Mouse (Mus musculus) CH12.LX (cell line): ENCODE data around the gene Ablim2. TPM values are rescaled to one million over a fixed set of nuclear protein-coding genes. Genes with fewer than 3 reads are reported as not detected.

Source experiments
- DNase-seq: peaks from one replicate; pipeline ENCODE4 v3.0.0-alpha.2; 2013; ENCODE audit errors: extremely low read depth
- H3K27ac ChIP-seq: 2 replicates; pipeline ENCODE4 v1.5.1; 2012; ENCODE audit warnings: low read depth, mild to moderate bottlenecking, control low read depth, moderate library complexity; ENCODE audit not compliant: insufficient read depth
- H3K27me3 ChIP-seq: replicated peaks from 2 replicates; pipeline ENCODE3; 2012; ENCODE audit warnings: inconsistent platforms
- H3K36me3 ChIP-seq, 2 experiments: replicated peaks in 1 of 2; 2 replicates each; pipeline versions ENCODE3 to v1.6.1; 2012; ENCODE audit warnings: inconsistent platforms in 1 of 2, low read length in 1 of 2, mild to moderate bottlenecking in 1 of 2, mixed read lengths in 1 of 2, moderate library complexity in 1 of 2; ENCODE audit not compliant: control insufficient read depth in 1 of 2, insufficient read depth in 1 of 2
- H3K4me1 ChIP-seq, 2 experiments: 2 replicates each; pipeline ENCODE4 v1.6.1; 2012; ENCODE audit warnings: inconsistent platforms in 1 of 2, moderate library complexity in 1 of 2; ENCODE audit not compliant: insufficient read depth in 2 of 2, control insufficient read depth in 1 of 2
- H3K4me2 ChIP-seq: 2 replicates; pipeline ENCODE4 v1.6.1; 2012; ENCODE audit warnings: low read depth, mild to moderate bottlenecking, control low read depth; ENCODE audit not compliant: poor library complexity, insufficient read depth, severe bottlenecking
- H3K4me3 ChIP-seq, 3 experiments: fragments of 150-350 bp in 1 of 3; sonication (generic) in 1 of 3; replicated peaks in 1 of 3; 2 replicates each; pipeline versions ENCODE3 to v1.5.1; 2011 to 2012; ENCODE audit warnings: low read depth in 2 of 3, low read length in 2 of 3, mild to moderate bottlenecking in 2 of 3, moderate library complexity in 2 of 3, control low read depth in 1 of 3, improper control_type of control experiment in 1 of 3, inconsistent platforms in 1 of 3, mixed read lengths in 1 of 3; ENCODE audit not compliant: poor library complexity in 1 of 3
- H3K79me2 ChIP-seq: replicated peaks from 2 replicates; pipeline ENCODE4 v1.6.1; 2012; ENCODE audit warnings: mild to moderate bottlenecking, moderate library complexity; ENCODE audit not compliant: control insufficient read depth, poor library complexity, insufficient read depth, severe bottlenecking; ENCODE audit errors: extremely low read depth
- H3K9ac ChIP-seq: 2 replicates; pipeline ENCODE4 v1.6.1; 2012; ENCODE audit warnings: low read depth, mild to moderate bottlenecking, control low read depth, moderate library complexity; ENCODE audit not compliant: insufficient read depth
- H3K9me3 ChIP-seq: replicated peaks from 2 replicates; pipeline ENCODE3; 2012; ENCODE audit warnings: low read length, inconsistent platforms, mixed read lengths
- CHD1 ChIP-seq: IDR thresholded peaks from 2 replicates; pipeline ENCODE4 v1.6.1; 2012; ENCODE audit warnings: low read depth, low read length, improper control_type of control experiment, inconsistent platforms
- CTCF ChIP-seq, 2 experiments: IDR thresholded peaks in 1 of 2; conservative IDR thresholded peaks in 1 of 2; 2 replicates each; pipeline ENCODE4 v1.5.1; 2011 to 2012; ENCODE audit warnings: low read depth in 2 of 2, low read length in 2 of 2, improper control_type of control experiment in 1 of 2, inconsistent platforms in 1 of 2, mild to moderate bottlenecking in 1 of 2, moderate library complexity in 1 of 2
- E2F4 ChIP-seq: IDR thresholded peaks from 2 replicates; pipeline ENCODE4 v1.6.1; 2011; ENCODE audit warnings: low read depth, low read length, improper control_type of control experiment; ENCODE audit not compliant: insufficient replicate concordance
- ELF1 ChIP-seq: IDR thresholded peaks from 2 replicates; pipeline ENCODE4 v1.6.1; 2014; ENCODE audit warnings: low read depth, mild to moderate bottlenecking, inconsistent platforms, low read length, improper control_type of control experiment
- HCFC1 ChIP-seq: IDR thresholded peaks from 2 replicates; pipeline ENCODE4 v1.6.1; 2012; ENCODE audit warnings: low read depth, mild to moderate bottlenecking, inconsistent platforms, low read length, improper control_type of control experiment
- JUND ChIP-seq: conservative IDR thresholded peaks from 2 replicates; pipeline ENCODE4 v1.6.1; 2011; ENCODE audit warnings: low read depth, low read length, improper control_type of control experiment
- KAT2A ChIP-seq: IDR thresholded peaks from 2 replicates; pipeline ENCODE4 v1.6.1; 2012; ENCODE audit warnings: low read length, improper control_type of control experiment, inconsistent platforms; ENCODE audit not compliant: insufficient replicate concordance
- MEF2A ChIP-seq: IDR thresholded peaks from 2 replicates; pipeline ENCODE4 v1.6.1; 2014; ENCODE audit warnings: low read depth, mild to moderate bottlenecking, inconsistent platforms, low read length, improper control_type of control experiment, borderline replicate concordance
- POLR2AphosphoS2 ChIP-seq: IDR thresholded peaks from 2 replicates; pipeline ENCODE4 v1.6.1; 2011; ENCODE audit warnings: low read depth, low read length, improper control_type of control experiment
- RCOR1 ChIP-seq: conservative IDR thresholded peaks from 2 replicates; pipeline ENCODE4 v1.6.1; 2012; ENCODE audit warnings: low read depth, mild to moderate bottlenecking, inconsistent platforms, low read length, improper control_type of control experiment
- SIN3A ChIP-seq: IDR thresholded peaks from 2 replicates; pipeline ENCODE4 v1.6.1; 2012; ENCODE audit warnings: low read length, improper control_type of control experiment, inconsistent platforms
- TBP ChIP-seq: conservative IDR thresholded peaks from 2 replicates; pipeline ENCODE4 v1.6.1; 2011; ENCODE audit warnings: low read depth, low read length, improper control_type of control experiment
- USF1 ChIP-seq: IDR thresholded peaks from 2 replicates; pipeline ENCODE4 v1.6.1; 2014; ENCODE audit warnings: low read depth, mild to moderate bottlenecking, inconsistent platforms, low read length, improper control_type of control experiment
- ZC3H11A ChIP-seq: IDR thresholded peaks from 2 replicates; pipeline ENCODE4 v1.6.1; 2012; ENCODE audit warnings: low read depth, mild to moderate bottlenecking, inconsistent platforms, low read length, improper control_type of control experiment
- ZKSCAN1 ChIP-seq: IDR thresholded peaks from 2 replicates; pipeline ENCODE4 v1.6.1; 2012; ENCODE audit warnings: low read depth, inconsistent platforms, low read length, improper control_type of control experiment, borderline replicate concordance
- ZMIZ1 ChIP-seq: IDR thresholded peaks from 2 replicates; pipeline ENCODE4 v1.6.1; 2012; ENCODE audit warnings: low read depth, mild to moderate bottlenecking, inconsistent platforms, low read length, improper control_type of control experiment
- dilution Hi-C: fragments of 300-500 bp; cut with MboI; formaldehyde crosslinking; loops from 2 replicates; pipeline ENCODE4 v1.14.3; 2020; ENCODE audit warnings: low sequenced_read_pairs; ENCODE audit not compliant: extremely low pct_unique_long_range_greater_than_20kb, extremely low pct_ligation_motif_present
- in situ Hi-C: fragments of 300-500 bp; cut with MboI; formaldehyde crosslinking; loops from 3 replicates; pipeline ENCODE4 v1.14.3; 2019; ENCODE audit warnings: low sequenced_read_pairs, low pct_ligation_motif_present, low pct_unique_long_range_greater_than_20kb, mixed read lengths
- polyA plus RNA-seq: library from polyadenylated mRNA; unstranded; fragments of >175 nt; gene quantifications from 2 replicates; pipeline ENCODE4 v1.2.1, GENCODE M21; 2012; ENCODE audit warnings: low read depth; ENCODE audit not compliant: insufficient read length
- total RNA-seq, 2 experiments: library from RNA; depleted of rRNA; stranded (reverse); fragments of 300-350 nt in 1 of 2; fragments of >200 nt in 1 of 2; gene quantifications; 2 replicates each; pipeline ENCODE4 v1.2.3; 2012 to 2014

The Ablim2 gene
- total and polyA plus RNA-seq, 3 experiments: 4.4 to 12.2 (median 11.0) TPM

DNA sequence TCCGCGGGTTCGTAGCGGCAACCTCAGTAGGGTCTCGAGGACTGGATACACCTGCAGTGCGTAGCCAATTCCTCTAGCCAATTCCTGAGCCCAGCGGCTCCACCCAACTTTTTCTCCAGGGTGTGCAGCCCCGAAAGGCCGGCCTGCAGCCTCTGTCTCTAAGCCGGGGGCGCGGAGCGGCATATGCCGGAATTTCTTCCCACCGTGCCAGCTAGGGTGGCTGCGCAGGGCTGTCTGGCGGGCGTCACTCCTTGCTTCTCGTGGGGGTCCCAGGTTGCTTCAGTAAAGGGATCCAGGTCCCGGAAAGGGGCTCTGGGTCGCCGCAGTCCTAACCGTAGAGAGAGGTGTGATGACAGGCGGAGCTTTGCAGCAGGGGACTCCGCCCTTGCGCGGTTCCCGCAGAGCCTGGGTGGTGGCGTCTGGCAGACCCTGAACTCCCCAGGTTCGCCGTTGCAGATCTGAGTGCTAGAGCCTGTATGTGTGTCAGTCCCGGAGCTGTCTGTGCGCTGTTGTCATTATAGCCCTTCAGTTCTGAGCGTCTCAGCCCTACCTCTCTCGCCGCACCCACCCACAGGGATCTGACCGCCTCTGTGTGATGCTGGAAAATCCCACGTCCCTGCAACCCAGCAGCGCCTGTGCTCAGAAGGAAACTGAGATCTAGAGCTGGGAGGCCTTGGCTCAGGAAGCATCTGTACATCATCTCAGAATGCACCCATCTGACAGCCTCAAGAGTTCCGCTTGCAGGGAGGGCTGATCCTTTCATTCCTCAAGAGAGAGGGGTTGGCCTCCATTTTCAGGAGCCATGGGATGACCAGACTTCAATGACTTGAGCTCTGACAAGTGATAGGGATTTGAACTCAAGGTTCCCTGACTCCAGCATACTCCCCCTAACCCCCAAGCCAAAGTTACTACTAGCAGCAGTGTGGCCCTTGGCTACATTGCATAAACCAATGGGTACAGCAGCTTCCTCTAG, 687 bp downstream of the Ablim2 start:
- DNase-seq: no peak
- Histone ChIP-seq H3K36me3 (no peaks in the 10 kb centered on the region), H3K27me3 (peaks cover 74% of the 10 kb centered on the region), H3K79me2 (no peaks in the 10 kb centered on the region), H3K9ac (no peak overlapping the region), H3K27ac (no peak overlapping the region), H3K4me3 (peak overlapping the region in 2 of 3 experiments; percentile 24 to 51), H3K4me1 (peaks cover 0 to 47% of the 10 kb centered on the region in 2 experiments; a peak in 3 of 4 replicates), H3K4me2 (peak overlapping the region; percentile 89), H3K9me3 (no peaks in the 10 kb centered on the region)
- in situ Hi-C loops: loop anchor here (5.0 kb wide), 2 partner anchors 36 to 89 kb away; no protein-coding TSS in a partner anchor
- TF ChIP-seq SIN3A (no peak), HCFC1 (no peak), JUND (no peak), ZC3H11A (no peak), CHD1 (no peak), ZKSCAN1 (no peak), ELF1 (no peak), POLR2AphosphoS2 (no peak), ZMIZ1 (no peak), E2F4 (no peak), USF1 (no peak), MEF2A (no peak), KAT2A (no peak), RCOR1 (no peak), TBP (no peak)
- dilution Hi-C loops: no loop called here

DNA sequence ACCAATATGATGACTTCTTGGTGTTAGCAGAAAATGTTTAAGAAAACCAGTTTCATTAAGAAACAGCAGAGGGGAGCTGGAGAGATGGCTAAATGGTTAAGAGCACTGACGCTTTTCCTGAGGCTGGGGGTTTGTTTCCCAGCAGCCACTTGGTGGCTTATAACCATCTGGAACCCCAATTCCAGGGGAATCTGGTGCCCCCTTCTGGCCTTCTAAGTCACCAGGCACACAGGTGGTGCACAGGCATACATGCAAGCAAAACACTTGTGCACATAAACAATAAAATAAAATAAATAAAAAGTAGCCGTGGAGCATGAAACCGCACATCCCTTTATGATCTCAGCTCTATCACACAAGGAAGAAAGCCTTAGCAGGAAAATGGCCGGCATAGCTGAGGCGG, 3.6 kb downstream of the Ablim2 start:
- dilution Hi-C loops: no loop called here
- no peaks in the 10 kb centered on the region for H3K9me3 ChIP-seq

More for the DNA sequence above, 3.6 kb downstream of the Ablim2 start:
- DNase-seq: no peak
- Histone ChIP-seq H3K36me3 (no peaks in the 10 kb centered on the region), H3K27ac (no peak overlapping the region), H3K79me2 (no peaks in the 10 kb centered on the region), H3K27me3 (peaks cover 96% of the 10 kb centered on the region), H3K4me2 (no peak overlapping the region), H3K4me3 (no peak overlapping the region), H3K4me1 (peaks cover 0 to 24% of the 10 kb centered on the region in 2 experiments; a peak in 3 of 4 replicates), H3K9ac (no peak overlapping the region)
- in situ Hi-C loops: no loop called here
- peak in 1 of 2 experiments; percentile 40; a peak in 2 of 4 replicates for TF ChIP-seq CTCF (conservative IDR thresholded peaks at IDR 0.05 in 1 of 2, IDR thresholded peaks at IDR 0.05 in 1 of 2; ENCODE audit: low read depth in 2 of 2, low read length in 2 of 2)
- TF ChIP-seq SIN3A: no peak
